Mouse (Mus musculus) heart, postnatal 0 days (tissue): ENCODE data around the gene Lamp1.

Experiments used
- CTCF ChIP-seq: IDR thresholded peaks from 2 replicates; pipeline ENCODE4 v1.5.1; 2016; ENCODE audit warnings: antibody characterized with exemption, control low read depth, low read depth
- EP300 ChIP-seq: IDR thresholded peaks from 2 replicates; pipeline ENCODE4 v1.6.1; 2016; ENCODE audit warnings: antibody characterized with exemption, low read depth

DNA sequence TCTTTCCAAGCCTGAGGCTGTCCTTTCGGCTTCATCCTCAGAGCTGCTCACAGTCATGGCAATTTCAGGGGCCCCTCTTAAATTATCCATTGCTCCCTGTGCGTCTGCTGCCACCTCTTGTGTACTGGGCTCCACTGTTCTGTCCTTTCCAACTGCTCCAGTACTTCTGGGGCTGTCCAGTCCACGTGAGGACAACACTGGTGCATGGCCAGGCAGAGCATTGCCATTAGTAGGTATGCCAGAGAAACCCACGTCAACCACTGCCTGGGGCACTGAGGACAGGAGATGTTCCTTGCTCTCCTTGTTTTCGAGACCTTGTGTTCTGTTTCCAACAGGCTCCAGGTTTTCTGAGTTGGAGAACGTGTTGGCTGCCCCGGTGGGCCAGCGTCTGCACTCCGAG, 65.5 kb downstream of the Lamp1 start:
- TF ChIP-seq CTCF = no peak
- no peak for TF ChIP-seq EP300
